Comparison of ENCODE assay signal across 21 mouse cellular contexts in the genomic region with DNA sequence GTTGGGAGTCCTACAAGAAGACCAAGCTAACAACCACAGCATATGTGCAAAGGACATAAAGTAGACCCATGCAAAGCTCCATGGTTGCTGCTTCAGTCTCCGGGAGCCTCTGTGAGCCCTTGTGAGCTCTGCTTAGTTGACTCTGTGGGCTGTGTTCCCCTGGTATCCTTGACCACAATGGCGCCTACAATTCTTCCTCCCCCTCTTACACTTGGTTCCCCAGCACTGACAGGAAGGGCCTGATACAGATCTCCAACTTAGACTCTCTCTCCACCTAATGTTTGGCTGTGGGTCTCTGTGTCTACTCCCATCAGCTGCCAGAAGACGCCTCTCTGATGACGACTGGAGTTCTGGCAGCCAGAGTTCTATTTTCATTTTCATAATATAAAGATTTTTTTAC.
DNase-seq lines count a peak whose midpoint lies in the region; ATAC-seq lines count a peak whose summit lies in the region.
"Had no signal": no experiment of that assay in that cellular context is flagged by ENCODE, and none has a peak within 500 bp of the region (broad histone marks: within the 10 kb centered on the region; RNA-seq: fewer than 3 reads in every experiment).

No protein-coding gene starts in this region.

- H3K36me3 ChIP-seq in megakaryocyte, embryonic 14.5 days (replicated peaks; ENCODE audit: low read length) = no peaks in the 10 kb centered on the region
- H3K36me3 ChIP-seq: forebrain, embryonic 10.5 days; hindbrain, embryonic 10.5 days; hindbrain, embryonic 13.5 days; intestine, embryonic 15.5 days had no signal

- H3K4me3 ChIP-seq in megakaryocyte, embryonic 14.5 days (replicated peaks) = peak overlapping the region; percentile 3
- H3K4me3 ChIP-seq in brown adipose tissue, adult 24 weeks (ENCODE audit: insufficient read depth, low read depth, low read length) = no peak overlapping the region
- H3K4me3 ChIP-seq: forebrain, embryonic 10.5 days; forebrain, embryonic 13.5 days; heart, adult 2 months; hindbrain, embryonic 10.5 days; hindbrain, embryonic 13.5 days; intestine, embryonic 15.5 days had no signal

- H3K9me3 ChIP-seq in megakaryocyte, embryonic 14.5 days = no peaks in the 10 kb centered on the region
- H3K9me3 ChIP-seq: forebrain, embryonic 10.5 days; forebrain, embryonic 13.5 days; hindbrain, embryonic 10.5 days; hindbrain, embryonic 13.5 days; intestine, embryonic 15.5 days had no signal

- intact Hi-C loops in left cerebral cortex, postnatal 25 days (cut with DNase I) = no loop called here

- no peaks in the 10 kb centered on the region for H3K27me3 ChIP-seq in megakaryocyte, embryonic 14.5 days (replicated peaks)
- H3K27me3 ChIP-seq: forebrain, embryonic 13.5 days; hindbrain, embryonic 13.5 days; intestine, embryonic 15.5 days had no signal

- ATAC-seq in megakaryocyte, adult 5-6 weeks (ENCODE audit: poor library complexity, severe bottlenecking) = no peak
- peak; percentile 26 to 68 for ATAC-seq in hematopoietic stem cell, adult 5-6 weeks (replicated peaks in 1 of 2; ENCODE audit: insufficient read depth in 1 of 2, low FRiP score in 2 of 2, low TSS enrichment in 1 of 2, low read depth in 1 of 2, poor library complexity in 2 of 2, severe bottlenecking in 2 of 2)
- ATAC-seq: forebrain, embryonic 13.5 days; forebrain, embryonic 16.5 days; hindbrain, embryonic 16.5 days; intestine, embryonic 15.5 days had no signal

- H3K4me1 ChIP-seq in megakaryocyte, embryonic 14.5 days = peaks cover 39% of the 10 kb centered on the region
- H3K4me1 ChIP-seq in brown adipose tissue, adult 24 weeks (ENCODE audit: control insufficient read depth, insufficient read depth, insufficient read length, low read length) = peaks cover 17% of the 10 kb centered on the region
- H3K4me1 ChIP-seq: forebrain, embryonic 10.5 days; forebrain, embryonic 13.5 days; hindbrain, embryonic 10.5 days; hindbrain, embryonic 13.5 days had no signal

- DNase-seq in left cerebral cortex, postnatal 25 days (ENCODE audit: low spot score in 2 of 2) = no peak
- no peak for DNase-seq in right cerebral cortex, postnatal 36 days (ENCODE audit: low spot score in 2 of 2)
- DNase-seq: adrenal gland, adult 2 months; adrenal gland, postnatal 14 days; cerebellum, adult 11-12 months; cerebellum, adult 8-10 months; cerebellum, postnatal 10 days; cerebellum, postnatal 36 days; gastrocnemius, postnatal 10 days; heart, adult 2 months had no signal

- H3K27ac ChIP-seq in brown adipose tissue, adult 24 weeks (replicated peaks; ENCODE audit: low read depth, low read length) = peak overlapping the region; percentile 51
- H3K27ac ChIP-seq: forebrain, embryonic 10.5 days; forebrain, embryonic 13.5 days; heart, adult 2 months; hindbrain, embryonic 10.5 days; hindbrain, embryonic 13.5 days; intestine, embryonic 15.5 days had no signal
